Mouse (Mus musculus): ENCODE measurements around the gene Pik3r6. TPM values are rescaled to one million over a fixed set of nuclear protein-coding genes. Genes with fewer than 3 reads are reported as not detected.

The Pik3r6 gene
- polyA plus RNA-seq, 1 experiment from 2014 or later = 3.7 TPM

DNA sequence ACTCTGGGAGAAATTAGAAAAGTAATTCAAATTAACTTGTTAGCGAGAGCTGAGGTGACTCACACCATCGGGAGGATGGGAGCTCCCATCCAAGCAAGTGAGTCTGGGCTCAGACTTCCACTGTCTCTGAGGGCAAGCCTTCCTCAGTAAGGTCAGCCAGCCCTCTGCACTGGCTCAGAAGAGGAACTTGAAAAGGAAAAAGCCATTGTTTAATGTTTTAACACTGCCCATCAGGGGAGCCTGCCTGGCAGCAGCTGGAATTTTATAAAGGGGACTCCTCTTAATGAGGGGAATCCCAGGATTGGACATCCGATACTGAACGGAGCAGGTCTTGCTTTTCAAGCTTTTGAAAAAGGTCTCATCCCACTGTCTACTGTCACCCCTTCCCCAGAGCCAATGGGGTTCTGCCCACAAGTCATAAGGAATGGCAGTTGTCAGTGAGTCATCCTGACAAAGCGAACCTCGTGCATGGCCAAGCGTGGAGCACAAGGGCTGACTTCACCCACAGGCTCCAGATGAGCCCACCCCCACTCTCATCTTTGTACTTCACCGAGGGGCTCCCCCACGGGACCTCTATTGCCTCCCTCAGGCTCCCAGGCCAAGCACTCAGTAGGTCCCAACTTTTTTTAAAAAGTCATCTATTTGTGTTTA lies 34.7 kb upstream of the Pik3r6 start:
- Histone ChIP-seq H3K27me3 (ENCODE audit: control insufficient read depth, insufficient read depth, low read length) (no peaks in the 10 kb centered on the region), H3K27ac (ENCODE audit: low read depth, low read length) (no peak overlapping the region), H3K4me3 (ENCODE audit: low read length) (no peak overlapping the region), H3K9ac (ENCODE audit: low read depth, low read length) (no peak overlapping the region), H3K36me3 (ENCODE audit: control insufficient read depth, insufficient read depth, low read length) (no peaks in the 10 kb centered on the region), H3K9me3 (ENCODE audit: control insufficient read depth, low read length) (no peaks in the 10 kb centered on the region), H3K4me1 (ENCODE audit: control insufficient read depth, insufficient read depth, low read length) (no peaks in the 10 kb centered on the region), H3K4me2 (replicated peaks; ENCODE audit: low read depth, low read length) (no peak overlapping the region)
- whole genome bisulfite sequencing = 67% methylated on average over 9 of the region's 9 CpGs
- ATAC-seq (ENCODE audit: low FRiP score, low TSS enrichment) = no peak

DNA sequence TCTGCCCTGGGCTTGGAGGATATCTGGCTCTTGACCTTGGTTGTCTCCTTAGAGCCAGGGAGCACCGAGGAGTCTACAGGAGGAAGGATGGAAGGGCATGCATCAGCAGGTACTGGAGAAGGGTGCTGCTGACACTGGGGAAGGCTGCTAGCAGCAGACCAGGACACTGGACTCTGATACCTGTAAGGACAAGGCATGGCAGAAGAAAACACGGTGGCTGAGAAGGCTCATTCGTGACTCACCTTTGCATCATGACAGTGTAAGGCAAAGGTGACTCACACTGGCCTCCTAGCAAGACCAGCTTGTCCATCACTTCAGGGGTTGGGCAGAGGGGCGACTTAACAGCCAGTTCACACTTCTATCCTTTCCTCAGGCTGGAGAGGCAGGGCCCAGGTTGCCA lies 33.9 kb upstream of the Pik3r6 start:
- no peak for ATAC-seq (ENCODE audit: low FRiP score, low TSS enrichment)
- 78% methylated on average over 4 of the region's 4 CpGs for WGBS
- Histone ChIP-seq H3K27me3 (ENCODE audit: control insufficient read depth, insufficient read depth, low read length) (no peaks in the 10 kb centered on the region), H3K36me3 (ENCODE audit: control insufficient read depth, insufficient read depth, low read length) (no peaks in the 10 kb centered on the region), H3K4me2 (replicated peaks; ENCODE audit: low read depth, low read length) (no peak overlapping the region), H3K4me3 (ENCODE audit: low read length) (no peak overlapping the region), H3K4me1 (ENCODE audit: control insufficient read depth, insufficient read depth, low read length) (no peaks in the 10 kb centered on the region), H3K9me3 (ENCODE audit: control insufficient read depth, low read length) (no peaks in the 10 kb centered on the region), H3K27ac (ENCODE audit: low read depth, low read length) (no peak overlapping the region), H3K9ac (ENCODE audit: low read depth, low read length) (no peak overlapping the region)

DNA sequence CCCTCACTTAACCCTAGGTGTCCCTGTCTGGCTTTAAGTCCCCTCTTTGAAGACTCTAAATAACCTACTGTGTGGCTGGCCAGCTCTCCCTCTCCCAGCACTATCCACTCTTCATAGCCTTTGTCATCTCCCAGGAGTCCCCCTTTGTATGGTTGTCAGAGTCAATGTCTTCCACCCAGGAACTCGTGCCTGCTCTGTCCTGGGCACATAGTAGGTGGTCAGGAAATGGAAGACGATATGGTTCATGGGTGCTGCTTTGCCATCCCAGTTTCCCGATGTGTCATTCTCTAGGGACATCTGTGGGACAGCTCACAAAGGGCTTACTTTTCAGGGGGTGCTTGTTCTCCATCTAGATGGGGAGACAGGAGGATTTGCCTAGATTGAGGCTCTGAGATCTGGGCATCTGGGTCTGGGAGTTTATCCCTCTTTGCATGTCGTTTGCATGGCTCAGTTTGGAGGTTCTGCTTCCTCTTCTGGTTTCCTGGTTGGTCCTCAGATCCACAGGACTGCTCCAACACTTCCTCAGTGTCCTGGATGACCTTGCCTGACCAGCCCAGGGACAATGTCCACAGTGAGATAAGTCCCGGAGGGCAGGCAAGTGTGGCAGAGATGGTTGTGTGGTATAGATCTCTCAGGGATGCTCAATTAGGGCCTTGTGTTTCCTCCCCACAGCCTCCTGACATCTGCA lies 30.5 kb upstream of the Pik3r6 start:
- no peak overlapping the region for H3K4me3 ChIP-seq (ENCODE audit: low read length)
- no peaks in the 10 kb centered on the region for H3K9me3 ChIP-seq (ENCODE audit: control insufficient read depth, low read length)
- H3K4me2 ChIP-seq (replicated peaks; ENCODE audit: low read depth, low read length) = no peak overlapping the region
- H3K4me1 ChIP-seq (ENCODE audit: control insufficient read depth, insufficient read depth, low read length) = no peaks in the 10 kb centered on the region
- H3K9ac ChIP-seq (ENCODE audit: low read depth, low read length) = no peak overlapping the region
- no peaks in the 10 kb centered on the region for H3K36me3 ChIP-seq (ENCODE audit: control insufficient read depth, insufficient read depth, low read length)
- no peaks in the 10 kb centered on the region for H3K27me3 ChIP-seq (ENCODE audit: control insufficient read depth, insufficient read depth, low read length)
- H3K27ac ChIP-seq (ENCODE audit: low read depth, low read length) = no peak overlapping the region
- WGBS = 80% methylated on average over 5 of the region's 5 CpGs
- no peak for ATAC-seq (ENCODE audit: low FRiP score, low TSS enrichment)

DNA sequence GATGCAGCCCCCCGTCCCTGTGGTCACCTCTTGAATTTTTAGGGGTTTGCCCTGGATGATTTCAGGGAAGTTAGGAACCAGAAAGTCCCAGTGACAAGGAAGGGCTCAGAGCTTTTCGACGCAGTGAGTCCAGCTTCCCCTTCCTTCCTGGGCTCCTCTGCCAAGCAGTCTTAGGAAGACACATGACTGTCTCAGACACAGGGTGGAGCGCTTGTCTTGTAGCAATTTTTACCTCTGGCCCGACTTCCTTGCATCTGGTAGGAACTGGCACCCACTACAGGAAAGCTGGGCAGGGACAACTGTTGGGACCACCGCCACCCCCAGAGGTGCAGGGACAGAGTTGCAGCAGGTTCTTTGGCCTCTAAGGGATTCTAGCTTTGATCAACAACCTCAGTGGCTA lies 28.2 kb upstream of the Pik3r6 start:
- no peak overlapping the region for H3K27ac ChIP-seq (ENCODE audit: low read depth, low read length)
- no peak for ATAC-seq (ENCODE audit: low FRiP score, low TSS enrichment)
- no peak overlapping the region for H3K4me2 ChIP-seq (replicated peaks; ENCODE audit: low read depth, low read length)
- no peaks in the 10 kb centered on the region for H3K27me3 ChIP-seq (ENCODE audit: control insufficient read depth, insufficient read depth, low read length)
- no peak overlapping the region for H3K4me3 ChIP-seq (ENCODE audit: low read length)
- WGBS = 78% methylated on average over 6 of the region's 6 CpGs
- no peaks in the 10 kb centered on the region for H3K4me1 ChIP-seq (ENCODE audit: control insufficient read depth, insufficient read depth, low read length)
- no peaks in the 10 kb centered on the region for H3K9me3 ChIP-seq (ENCODE audit: control insufficient read depth, low read length)
- H3K9ac ChIP-seq (ENCODE audit: low read depth, low read length) = no peak overlapping the region
- H3K36me3 ChIP-seq (ENCODE audit: control insufficient read depth, insufficient read depth, low read length) = no peaks in the 10 kb centered on the region

DNA sequence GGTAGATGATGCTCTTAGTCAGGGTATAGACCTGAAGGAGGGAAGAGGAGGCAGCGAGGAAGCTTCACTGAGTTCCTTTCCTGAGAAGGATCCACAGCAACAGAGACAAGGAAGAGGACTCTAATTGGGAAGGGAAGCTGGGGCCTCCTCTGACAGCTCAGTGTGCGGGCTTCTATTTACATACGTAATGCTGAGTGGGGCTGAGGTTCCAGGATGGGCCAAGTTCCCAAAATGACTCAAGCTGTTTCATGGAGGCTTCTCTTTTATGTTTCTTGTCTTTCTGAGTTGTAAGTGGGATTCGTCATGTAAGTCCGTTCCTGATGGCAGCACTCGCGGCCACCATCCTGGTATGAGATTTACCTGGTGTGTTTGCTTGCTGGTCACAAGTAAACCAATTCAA lies 27.1 kb upstream of the Pik3r6 start:
- no peaks in the 10 kb centered on the region for H3K9me3 ChIP-seq (ENCODE audit: control insufficient read depth, low read length)
- no peaks in the 10 kb centered on the region for H3K36me3 ChIP-seq (ENCODE audit: control insufficient read depth, insufficient read depth, low read length)
- no peak overlapping the region for H3K27ac ChIP-seq (ENCODE audit: low read depth, low read length)
- no peaks in the 10 kb centered on the region for H3K4me1 ChIP-seq (ENCODE audit: control insufficient read depth, insufficient read depth, low read length)
- no peak overlapping the region for H3K4me2 ChIP-seq (replicated peaks; ENCODE audit: low read depth, low read length)
- H3K4me3 ChIP-seq (ENCODE audit: low read length) = no peak overlapping the region
- H3K9ac ChIP-seq (ENCODE audit: low read depth, low read length) = no peak overlapping the region
- 90% methylated on average over 7 of the region's 7 CpGs for WGBS
- no peaks in the 10 kb centered on the region for H3K27me3 ChIP-seq (ENCODE audit: control insufficient read depth, insufficient read depth, low read length)
- ATAC-seq (ENCODE audit: low FRiP score, low TSS enrichment) = no peak

DNA sequence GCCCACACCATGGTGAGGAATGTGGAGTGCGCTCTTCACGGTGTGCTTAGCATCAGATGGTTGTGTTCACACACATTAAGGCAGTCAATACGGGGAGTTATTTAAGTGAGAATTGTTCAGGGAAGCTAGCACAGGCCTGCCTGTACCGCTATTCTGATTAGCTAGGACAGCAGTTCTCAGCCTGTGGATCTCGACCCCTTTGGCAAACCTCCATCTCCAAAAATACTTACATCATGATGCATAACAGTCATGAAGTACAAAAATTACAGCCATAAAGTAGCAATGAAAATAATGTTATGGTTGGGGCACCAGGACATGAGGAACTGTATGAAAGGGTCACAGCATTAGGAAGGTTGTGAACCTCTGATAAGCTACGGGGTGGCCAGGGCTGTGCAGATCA lies 25.2 kb upstream of the Pik3r6 start:
- no peaks in the 10 kb centered on the region for H3K27me3 ChIP-seq (ENCODE audit: control insufficient read depth, insufficient read depth, low read length)
- no peak for ATAC-seq (ENCODE audit: low FRiP score, low TSS enrichment)
- no peak overlapping the region for H3K4me3 ChIP-seq (ENCODE audit: low read length)
- WGBS = 82% methylated on average over 6 of the region's 6 CpGs
- H3K36me3 ChIP-seq (ENCODE audit: control insufficient read depth, insufficient read depth, low read length) = no peaks in the 10 kb centered on the region
- no peak overlapping the region for H3K4me2 ChIP-seq (replicated peaks; ENCODE audit: low read depth, low read length)
- H3K27ac ChIP-seq (ENCODE audit: low read depth, low read length) = no peak overlapping the region
- H3K4me1 ChIP-seq (ENCODE audit: control insufficient read depth, insufficient read depth, low read length) = no peaks in the 10 kb centered on the region
- H3K9me3 ChIP-seq (ENCODE audit: control insufficient read depth, low read length) = no peaks in the 10 kb centered on the region
- H3K9ac ChIP-seq (ENCODE audit: low read depth, low read length) = no peak overlapping the region

DNA sequence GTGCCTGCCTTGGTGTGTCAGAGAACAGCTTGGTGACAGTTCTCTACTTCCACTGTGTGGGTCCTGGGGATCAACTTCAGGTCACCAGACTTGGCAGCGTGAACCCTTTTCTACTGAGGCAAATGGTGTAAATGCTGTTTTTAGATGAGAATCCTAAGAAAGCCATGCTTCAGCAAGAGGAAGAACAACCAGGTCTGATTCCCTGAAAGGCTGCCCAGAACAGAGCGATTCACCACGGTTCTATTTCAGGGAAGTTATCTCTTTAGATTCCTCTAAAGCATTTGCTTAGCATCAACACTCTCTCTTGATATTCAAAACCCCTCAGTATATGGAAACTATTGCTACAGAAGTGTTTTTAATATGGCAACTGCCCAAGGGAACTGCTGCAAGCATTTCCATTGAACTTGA lies 24.2 kb upstream of the Pik3r6 start:
- no peak overlapping the region for H3K4me2 ChIP-seq (replicated peaks; ENCODE audit: low read depth, low read length)
- ATAC-seq (ENCODE audit: low FRiP score, low TSS enrichment) = no peak
- no peaks in the 10 kb centered on the region for H3K27me3 ChIP-seq (ENCODE audit: control insufficient read depth, insufficient read depth, low read length)
- H3K9me3 ChIP-seq (ENCODE audit: control insufficient read depth, low read length) = no peaks in the 10 kb centered on the region
- no peaks in the 10 kb centered on the region for H3K4me1 ChIP-seq (ENCODE audit: control insufficient read depth, insufficient read depth, low read length)
- H3K4me3 ChIP-seq (ENCODE audit: low read length) = no peak overlapping the region
- H3K9ac ChIP-seq (ENCODE audit: low read depth, low read length) = no peak overlapping the region
- WGBS = 64% methylated on average over 3 of the region's 3 CpGs
- H3K36me3 ChIP-seq (ENCODE audit: control insufficient read depth, insufficient read depth, low read length) = no peaks in the 10 kb centered on the region
- no peak overlapping the region for H3K27ac ChIP-seq (ENCODE audit: low read depth, low read length)

DNA sequence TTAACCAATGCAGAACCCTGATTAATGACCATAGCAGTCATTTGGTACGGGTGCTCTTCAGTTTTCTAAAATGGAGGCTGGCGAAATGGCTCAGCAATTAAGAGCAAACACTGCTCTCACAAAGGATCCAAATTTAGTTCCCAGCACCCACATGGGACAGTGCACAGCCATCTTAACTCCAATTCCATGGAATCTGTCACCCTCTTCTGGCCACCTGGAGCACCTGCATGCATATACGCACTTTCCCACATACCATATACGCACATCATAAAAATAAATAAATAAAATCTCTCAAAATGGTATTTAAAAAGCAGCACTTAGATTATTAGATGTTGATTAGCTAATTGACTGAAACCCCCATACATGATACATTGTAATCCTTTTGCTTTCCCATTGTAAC lies 22.2 kb upstream of the Pik3r6 start:
- Histone ChIP-seq H3K36me3 (ENCODE audit: control insufficient read depth, insufficient read depth, low read length) (no peaks in the 10 kb centered on the region), H3K4me3 (ENCODE audit: low read length) (no peak overlapping the region), H3K9ac (ENCODE audit: low read depth, low read length) (no peak overlapping the region), H3K27me3 (ENCODE audit: control insufficient read depth, insufficient read depth, low read length) (no peaks in the 10 kb centered on the region), H3K4me2 (replicated peaks; ENCODE audit: low read depth, low read length) (no peak overlapping the region), H3K9me3 (ENCODE audit: control insufficient read depth, low read length) (no peaks in the 10 kb centered on the region), H3K27ac (ENCODE audit: low read depth, low read length) (no peak overlapping the region), H3K4me1 (ENCODE audit: control insufficient read depth, insufficient read depth, low read length) (no peaks in the 10 kb centered on the region)
- 91% methylated on average over 4 of the region's 4 CpGs for WGBS
- no peak for ATAC-seq (ENCODE audit: low FRiP score, low TSS enrichment)

DNA sequence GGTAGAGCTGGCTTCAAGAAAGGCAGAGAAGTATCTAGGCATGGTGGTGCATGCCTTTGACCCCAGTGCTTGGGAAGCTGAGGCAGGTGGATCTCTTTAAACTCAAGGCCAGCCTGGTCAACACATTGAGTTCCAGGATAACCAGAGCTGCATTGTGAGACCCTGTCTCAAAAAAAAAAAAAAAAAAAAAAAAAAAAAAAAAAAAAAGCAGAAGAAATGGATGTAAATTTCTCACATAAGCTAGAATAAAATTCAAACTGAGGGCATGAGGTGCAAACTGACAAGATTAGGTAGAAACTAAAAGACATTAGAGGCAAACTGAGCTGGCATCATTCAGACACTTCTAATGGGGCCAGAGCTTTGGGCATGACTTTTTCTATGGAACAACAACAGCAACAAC lies 20.8 kb upstream of the Pik3r6 start:
- H3K4me2 ChIP-seq (replicated peaks; ENCODE audit: low read depth, low read length) = no peak overlapping the region
- H3K27ac ChIP-seq (ENCODE audit: low read depth, low read length) = no peak overlapping the region
- H3K9me3 ChIP-seq (ENCODE audit: control insufficient read depth, low read length) = no peaks in the 10 kb centered on the region
- H3K4me3 ChIP-seq (ENCODE audit: low read length) = no peak overlapping the region
- H3K9ac ChIP-seq (ENCODE audit: low read depth, low read length) = no peak overlapping the region
- no peak for ATAC-seq (ENCODE audit: low FRiP score, low TSS enrichment)
- H3K27me3 ChIP-seq (ENCODE audit: control insufficient read depth, insufficient read depth, low read length) = no peaks in the 10 kb centered on the region
- no peaks in the 10 kb centered on the region for H3K36me3 ChIP-seq (ENCODE audit: control insufficient read depth, insufficient read depth, low read length)
- no peaks in the 10 kb centered on the region for H3K4me1 ChIP-seq (ENCODE audit: control insufficient read depth, insufficient read depth, low read length)
